Mouse (Mus musculus): ENCODE data around the gene Tmem156. TPM values are rescaled to one million over a fixed set of nuclear protein-coding genes. Genes with fewer than 3 reads are reported as not detected.

The Tmem156 gene
- polyA plus RNA-seq, 1 experiment from 2014 or later, result 0.53 TPM

GRCm38 (mm10) chr5:65046442-65047284 is 45.3 kb downstream of the Tmem156 start:
- no peak overlapping the region for H3K4me2 ChIP-seq
- no peaks in the 10 kb centered on the region for H3K4me1 ChIP-seq
- H3K27ac ChIP-seq, result no peak overlapping the region
- H3K4me3 ChIP-seq, result no peak overlapping the region
- no peaks in the 10 kb centered on the region for H3K27me3 ChIP-seq
- no peak overlapping the region for H3K9ac ChIP-seq
- ATAC-seq (ENCODE audit: insufficient number of reproducible peaks, insufficient read depth, low FRiP score, low TSS enrichment, low read depth), result no peak
- no peaks in the 10 kb centered on the region for H3K36me3 ChIP-seq
- H3K9me3 ChIP-seq, result no peaks in the 10 kb centered on the region
- WGBS, result 51% methylated on average over 12 of the region's 12 CpGs

GRCm38 (mm10) chr5:65045642-65046370 is 46.1 kb downstream of the Tmem156 start:
- 80% methylated on average over 6 of the region's 6 CpGs for WGBS
- Histone ChIP-seq H3K36me3 (0 out of 2 replicates have a peak, but pooled peaks cover 5% of the 10 kb centered on the region), H3K27ac (no peak overlapping the region), H3K9ac (no peak overlapping the region), H3K4me3 (no peak overlapping the region), H3K4me1 (no peaks in the 10 kb centered on the region), H3K4me2 (no peak overlapping the region), H3K27me3 (no peaks in the 10 kb centered on the region), H3K9me3 (no peaks in the 10 kb centered on the region)
- no peak for ATAC-seq (ENCODE audit: insufficient number of reproducible peaks, insufficient read depth, low FRiP score, low TSS enrichment, low read depth)

DNA sequence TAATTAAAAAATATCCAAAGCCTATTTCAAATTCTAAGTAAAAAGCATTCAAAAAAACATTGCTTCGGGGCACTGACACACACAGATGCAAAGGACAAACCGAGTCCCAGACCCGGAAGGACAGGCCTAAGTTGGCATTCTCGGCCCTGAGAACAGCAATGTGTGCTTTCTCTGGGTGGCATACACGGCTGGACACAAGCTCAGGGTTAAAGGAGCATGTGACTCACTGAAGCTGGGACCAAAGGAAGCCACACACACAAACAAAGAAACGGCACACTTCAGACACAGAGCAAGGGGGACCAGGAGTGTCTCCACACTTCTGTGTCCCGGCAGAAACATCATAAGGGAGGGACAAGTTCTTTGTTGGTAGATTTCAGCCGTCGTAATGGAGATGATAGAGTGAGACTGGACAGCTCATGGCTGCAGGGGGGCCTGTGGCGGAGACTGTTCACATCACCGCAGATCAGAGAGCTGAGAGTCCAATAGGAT is 48.5 kb downstream of the Tmem156 start:
- Histone ChIP-seq H3K4me1 (no peaks in the 10 kb centered on the region; the same call in 1 of the 2 replicates), H3K4me2 (no peak overlapping the region), H3K27ac (no peak overlapping the region), H3K9ac (no peak overlapping the region), H3K9me3 (no peaks in the 10 kb centered on the region), H3K36me3 (peaks cover 14% of the 10 kb centered on the region), H3K27me3 (no peaks in the 10 kb centered on the region), H3K4me3 (no peak overlapping the region)
- no peak for ATAC-seq (ENCODE audit: insufficient number of reproducible peaks, insufficient read depth, low FRiP score, low TSS enrichment, low read depth)
- WGBS, result 72% methylated on average over 11 of the region's 11 CpGs

GRCm38 (mm10) chr5:65040463-65040862 is 51.5 kb downstream of the Tmem156 start:
- H3K27me3 ChIP-seq, result no peaks in the 10 kb centered on the region
- H3K9ac ChIP-seq, result no peak overlapping the region
- no peaks in the 10 kb centered on the region; the same call in 1 of the 2 replicates for H3K4me1 ChIP-seq
- no peak overlapping the region for H3K4me2 ChIP-seq
- H3K9me3 ChIP-seq, result no peaks in the 10 kb centered on the region
- H3K4me3 ChIP-seq, result no peak overlapping the region
- no peak for ATAC-seq (ENCODE audit: insufficient number of reproducible peaks, insufficient read depth, low FRiP score, low TSS enrichment, low read depth)
- H3K27ac ChIP-seq, result no peak overlapping the region
- H3K36me3 ChIP-seq, result peaks cover 34% of the 10 kb centered on the region
- WGBS, result 73% methylated on average over 5 of the region's 5 CpGs

GRCm38 (mm10) chr5:65038811-65039571 is 52.9 kb downstream of the Tmem156 start:
- no peak overlapping the region for H3K4me2 ChIP-seq
- H3K27me3 ChIP-seq, result no peaks in the 10 kb centered on the region
- WGBS, result 63% methylated on average over 11 of the region's 11 CpGs
- H3K4me1 ChIP-seq, result no peaks in the 10 kb centered on the region; the same call in 1 of the 2 replicates
- H3K4me3 ChIP-seq, result no peak overlapping the region
- H3K36me3 ChIP-seq, result peaks cover 44% of the 10 kb centered on the region
- no peak overlapping the region for H3K27ac ChIP-seq
- no peaks in the 10 kb centered on the region for H3K9me3 ChIP-seq
- no peak for ATAC-seq (ENCODE audit: insufficient number of reproducible peaks, insufficient read depth, low FRiP score, low TSS enrichment, low read depth)
- no peak overlapping the region for H3K9ac ChIP-seq

GRCm38 (mm10) chr5:65038305-65038704 is 53.6 kb downstream of the Tmem156 start:
- Histone ChIP-seq H3K27ac (no peak overlapping the region), H3K36me3 (peaks cover 49% of the 10 kb centered on the region), H3K4me2 (no peak overlapping the region), H3K4me3 (no peak overlapping the region), H3K9ac (no peak overlapping the region), H3K4me1 (no peaks in the 10 kb centered on the region; the same call in 1 of the 2 replicates), H3K27me3 (no peaks in the 10 kb centered on the region), H3K9me3 (no peaks in the 10 kb centered on the region)
- 69% methylated on average over 9 of the region's 9 CpGs for WGBS
- no peak for ATAC-seq (ENCODE audit: insufficient number of reproducible peaks, insufficient read depth, low FRiP score, low TSS enrichment, low read depth)

- no peak for ATAC-seq (ENCODE audit: insufficient number of reproducible peaks, insufficient read depth, low FRiP score, low TSS enrichment, low read depth)
- no peak overlapping the region for H3K9ac ChIP-seq
- H3K4me1 ChIP-seq, result no peaks in the 10 kb centered on the region; the same call in 1 of the 2 replicates
- no peak overlapping the region for H3K4me2 ChIP-seq
- H3K27me3 ChIP-seq, result no peaks in the 10 kb centered on the region
- WGBS, result 83% methylated on average over 13 of the region's 13 CpGs
- no peak overlapping the region for H3K27ac ChIP-seq
- H3K36me3 ChIP-seq, result peaks cover 58% of the 10 kb centered on the region
- no peaks in the 10 kb centered on the region for H3K9me3 ChIP-seq
- H3K4me3 ChIP-seq, result no peak overlapping the region
Measured at GRCm38 (mm10) chr5:65036597-65036996, 55.3 kb downstream of the Tmem156 start.

DNA sequence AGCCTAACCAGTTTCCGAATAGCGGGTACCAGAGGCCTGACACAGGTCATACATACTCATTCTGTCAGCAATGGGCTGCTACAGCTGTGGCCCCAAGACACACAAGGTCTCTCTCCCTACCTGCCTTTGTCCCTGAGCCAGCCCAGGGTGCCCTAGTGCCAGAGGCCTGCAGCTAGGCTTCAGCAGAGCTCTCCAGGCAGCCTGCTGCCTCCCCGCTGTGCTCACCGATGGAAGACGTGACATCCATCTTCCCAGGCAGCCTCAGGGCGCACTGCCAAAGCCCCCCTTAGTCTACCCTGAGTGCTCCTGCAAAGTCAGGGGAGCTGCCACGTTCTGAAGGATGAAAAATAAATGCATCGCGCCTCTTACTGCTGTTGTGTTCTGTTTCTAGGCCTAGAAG is 63.9 kb downstream of the Tmem156 start:
- Histone ChIP-seq H3K4me2 (no peak overlapping the region), H3K9ac (no peak overlapping the region), H3K4me1 (peaks cover 5% of the 10 kb centered on the region), H3K27me3 (no peaks in the 10 kb centered on the region), H3K4me3 (no peak overlapping the region), H3K36me3 (peaks cover 36% of the 10 kb centered on the region), H3K27ac (no peak overlapping the region; the same call in 1 of the 2 replicates), H3K9me3 (no peaks in the 10 kb centered on the region)
- no peak for ATAC-seq (ENCODE audit: insufficient number of reproducible peaks, insufficient read depth, low FRiP score, low TSS enrichment, low read depth)
- WGBS, result 37% methylated on average over 9 of the region's 9 CpGs

- H3K27me3 ChIP-seq, result no peaks in the 10 kb centered on the region
- no peak overlapping the region for H3K4me2 ChIP-seq
- no peak overlapping the region for H3K9ac ChIP-seq
- no peak overlapping the region for H3K27ac ChIP-seq
- peaks cover 39% of the 10 kb centered on the region for H3K36me3 ChIP-seq
- no peak for ATAC-seq (ENCODE audit: insufficient number of reproducible peaks, insufficient read depth, low FRiP score, low TSS enrichment, low read depth)
- H3K9me3 ChIP-seq, result no peaks in the 10 kb centered on the region
- peaks cover 5% of the 10 kb centered on the region for H3K4me1 ChIP-seq
- H3K4me3 ChIP-seq, result no peak overlapping the region
- WGBS, result 73% methylated on average over 9 of the region's 9 CpGs
Measured at GRCm38 (mm10) chr5:65026776-65027175, 65.2 kb downstream of the Tmem156 start.

DNA sequence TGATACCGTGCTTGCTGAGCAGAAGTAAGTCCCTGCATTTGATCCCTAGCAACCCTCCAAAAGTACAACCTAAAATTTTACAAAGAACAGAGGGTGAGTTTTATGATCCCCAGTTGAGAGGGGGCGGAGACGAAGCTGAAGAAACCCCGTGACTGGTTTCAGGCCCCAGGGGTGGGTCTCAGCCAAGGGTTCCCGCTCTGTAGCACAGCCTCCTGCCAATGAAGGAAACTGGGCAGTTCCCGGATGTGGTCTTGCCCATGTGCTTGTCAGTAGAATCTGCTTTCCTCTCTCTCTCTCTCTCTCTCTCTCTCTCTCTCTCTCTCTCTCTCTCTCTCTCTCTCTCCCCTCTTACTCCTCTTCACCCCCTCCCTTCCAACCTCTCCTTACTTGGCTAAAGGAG is 66.0 kb downstream of the Tmem156 start:
- Histone ChIP-seq H3K4me1 (peaks cover 5% of the 10 kb centered on the region), H3K4me2 (no peak overlapping the region), H3K27ac (no peak overlapping the region), H3K4me3 (no peak overlapping the region), H3K9me3 (no peaks in the 10 kb centered on the region), H3K9ac (no peak overlapping the region), H3K36me3 (peaks cover 36% of the 10 kb centered on the region), H3K27me3 (no peaks in the 10 kb centered on the region)
- no peak for ATAC-seq (ENCODE audit: insufficient number of reproducible peaks, insufficient read depth, low FRiP score, low TSS enrichment, low read depth)
- WGBS, result 61% methylated on average over 6 of the region's 6 CpGs

DNA sequence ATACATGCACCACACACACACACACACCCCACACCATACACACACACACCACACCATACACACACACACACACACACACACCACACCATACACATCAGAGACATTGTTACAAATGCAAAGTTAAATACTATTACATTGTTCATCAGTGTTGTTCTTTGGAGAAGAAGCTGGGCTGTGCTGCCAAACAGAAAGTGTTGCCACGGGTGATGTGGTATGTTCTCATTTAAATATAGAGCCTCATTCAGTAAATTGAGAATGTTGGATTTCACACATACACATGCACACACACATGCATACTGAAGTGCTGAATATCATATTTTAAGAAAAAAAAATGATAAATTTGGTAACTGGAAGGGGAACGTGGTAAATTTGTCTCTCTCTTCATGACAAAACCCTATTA is 67.3 kb downstream of the Tmem156 start:
- Histone ChIP-seq H3K27me3 (no peaks in the 10 kb centered on the region), H3K27ac (no peak overlapping the region), H3K4me2 (no peak overlapping the region), H3K4me3 (no peak overlapping the region), H3K9ac (no peak overlapping the region), H3K36me3 (peaks cover 25% of the 10 kb centered on the region), H3K4me1 (peaks cover 8% of the 10 kb centered on the region), H3K9me3 (no peaks in the 10 kb centered on the region)
- ATAC-seq (ENCODE audit: insufficient number of reproducible peaks, insufficient read depth, low FRiP score, low TSS enrichment, low read depth), result no peak
- 76% methylated on average over 2 of the region's 2 CpGs for WGBS
